Mouse (Mus musculus): ENCODE data around the gene Serp1.
"Not testable (repeated sequence)": the region's sequence is repeated elsewhere in the genome, so short reads cannot be mapped to it uniquely, and the experiment has no call there.

Gene Serp1

GRCm38 (mm10) chr3:58508020-58508750 lies 17.5 kb downstream of the Serp1 start:
- in situ Hi-C loops (cut with MseI, MboI): no loop called here

- in situ Hi-C loops (cut with MseI, MboI): no loop called here
Measured at GRCm38 (mm10) chr3:58504676-58505075, 21.0 kb downstream of the Serp1 start.

- in situ Hi-C loops (cut with MseI, MboI): no loop called here
Measured at GRCm38 (mm10) chr3:58503720-58504333, 21.9 kb downstream of the Serp1 start.

DNA sequence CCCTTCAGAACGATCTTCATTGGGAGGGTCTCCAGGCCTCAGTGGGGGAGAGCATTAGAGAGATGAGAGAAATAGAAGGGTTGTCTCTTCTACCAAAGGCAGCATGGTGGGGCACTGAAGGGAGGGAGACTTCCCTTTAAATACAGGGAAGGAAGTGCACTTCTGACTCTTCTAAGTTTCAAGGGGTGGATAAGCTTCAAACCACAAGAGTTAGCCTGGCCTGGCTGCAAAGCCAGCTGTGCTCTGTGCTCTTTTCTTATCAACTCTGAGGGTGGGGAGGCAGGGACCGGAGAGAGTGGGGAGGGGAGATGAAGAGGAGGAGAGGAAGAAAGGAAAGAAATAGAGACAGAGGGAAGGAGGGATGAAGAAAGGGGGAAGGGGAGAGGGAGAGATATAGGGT lies 23.7 kb downstream of the Serp1 start:
- in situ Hi-C loops (cut with MseI, MboI): no loop called here

GRCm38 (mm10) chr3:58493621-58494020 lies 32.1 kb downstream of the Serp1 start:
- in situ Hi-C loops (cut with MseI, MboI): no loop called here

GRCm38 (mm10) chr3:58490787-58491186 lies 34.9 kb downstream of the Serp1 start:
- in situ Hi-C loops (cut with MseI, MboI): no loop called here

DNA sequence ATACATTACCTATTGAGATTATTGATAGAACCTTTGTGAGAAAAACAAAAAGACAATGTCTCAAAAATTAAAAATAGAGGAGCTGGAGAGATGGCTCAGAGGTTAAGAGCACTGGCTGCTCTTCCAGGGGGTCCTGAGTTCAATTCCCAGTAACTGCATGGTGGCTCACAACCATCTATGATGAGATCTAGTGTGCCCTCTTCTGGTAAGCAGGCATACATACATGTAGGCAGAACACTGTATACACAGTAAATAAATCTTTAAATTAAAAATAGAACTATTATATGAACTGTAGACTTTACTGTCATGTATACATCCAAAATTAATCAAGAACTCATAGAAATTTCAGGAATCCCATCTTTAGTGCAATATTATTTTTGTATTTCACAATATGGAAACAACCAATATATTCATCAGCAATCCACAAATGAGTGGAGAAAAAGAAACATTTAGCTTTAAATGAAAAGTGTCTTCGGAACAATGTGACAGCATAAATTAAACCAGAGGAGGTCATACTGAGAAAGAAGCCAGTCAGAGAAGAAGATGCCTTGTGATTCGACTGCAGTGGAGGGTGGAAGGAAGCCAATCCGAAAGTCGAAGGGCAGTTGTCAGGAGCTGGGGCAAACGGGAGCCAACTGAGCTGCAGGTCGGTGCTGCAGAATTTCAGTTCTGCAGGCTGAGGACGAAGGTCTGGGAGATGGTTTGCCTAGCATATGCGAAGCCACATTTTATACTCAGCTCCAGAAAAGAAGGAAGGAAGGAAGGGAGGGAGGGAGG lies 37.5 kb downstream of the Serp1 start:
- in situ Hi-C loops (cut with MseI, MboI): loop anchor here (5.0 to 10.0 kb wide), 2 partner anchors 323 to 326 kb away; no protein-coding TSS in a partner anchor

- in situ Hi-C loops (cut with MseI, MboI): loop anchor here (5.0 to 10.0 kb wide), 2 partner anchors 322 to 325 kb away; no protein-coding TSS in a partner anchor
Measured at GRCm38 (mm10) chr3:58487121-58487520, 38.6 kb downstream of the Serp1 start.

GRCm38 (mm10) chr3:58485883-58486282 lies 39.8 kb downstream of the Serp1 start:
- in situ Hi-C loops (cut with MseI, MboI): loop anchor here (5.0 to 10.0 kb wide), 2 partner anchors 321 to 324 kb away; no protein-coding TSS in a partner anchor

DNA sequence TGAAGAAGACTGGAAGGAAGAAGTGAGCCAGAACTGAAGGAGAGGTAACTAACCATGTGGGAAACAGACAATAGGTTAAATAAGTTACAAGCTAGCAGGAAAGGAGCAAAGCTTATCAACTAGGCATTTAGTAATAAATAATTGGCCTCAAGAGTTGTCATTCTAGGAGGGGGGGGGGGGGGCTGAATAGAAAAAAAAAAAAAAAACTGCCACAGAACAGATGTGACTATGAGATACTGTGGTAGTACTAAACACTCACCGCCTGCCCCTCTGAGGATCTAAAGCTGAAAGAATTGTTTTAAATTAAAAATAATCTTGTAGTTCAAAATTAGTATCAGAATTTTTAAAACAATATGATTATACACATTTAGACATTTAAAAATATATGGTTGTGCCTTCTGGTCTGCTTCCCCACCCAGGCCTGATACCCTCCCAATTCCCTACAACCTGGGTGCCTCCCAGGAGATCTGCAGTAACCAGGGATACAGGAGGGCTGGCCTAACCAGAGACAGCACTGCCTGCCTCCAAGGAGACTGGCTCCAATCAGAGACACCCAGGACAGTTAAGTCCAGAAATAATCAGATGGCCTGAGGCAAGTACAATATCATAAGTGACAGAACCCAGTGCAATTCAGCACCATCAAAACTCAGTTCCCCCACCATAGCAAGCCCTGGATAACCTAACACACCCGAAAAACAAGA lies 46.8 kb downstream of the Serp1 start:
- in situ Hi-C loops (cut with MseI, MboI): no loop called here

- in situ Hi-C loops (cut with MseI, MboI): not testable (repeated sequence)
Measured at GRCm38 (mm10) chr3:58475298-58475697, 50.4 kb downstream of the Serp1 start.
